Mouse (Mus musculus) lung, postnatal 0 days (tissue): ENCODE results near the gene Ube2h.

ENCODE experiments used
- CTCF ChIP-seq: IDR thresholded peaks from 2 replicates; pipeline ENCODE4 v1.5.1; 2016; ENCODE audit warnings: antibody characterized with exemption, mild to moderate bottlenecking
- EP300 ChIP-seq: IDR thresholded peaks from 2 replicates; pipeline ENCODE4 v1.6.1; 2016; ENCODE audit warnings: antibody characterized with exemption, mild to moderate bottlenecking, control low read depth

GRCm38 (mm10) chr6:30222321-30222720 is 82.0 kb downstream of the Ube2h start:
- no peak for TF ChIP-seq EP300
- no peak for TF ChIP-seq CTCF
